Mouse (Mus musculus): Measurements from ENCODE around the gene Musk. TPM values are rescaled to one million over a fixed set of nuclear protein-coding genes. Genes with fewer than 3 reads are reported as not detected.
A peak's percentile ranks its signal among the peaks of the same experiment; 100 is the strongest.
"Not testable (repeated sequence)": the region's sequence is repeated elsewhere in the genome, so short reads cannot be mapped to it uniquely, and the experiment has no call there.

Gene Musk
- total RNA-seq (2021) (under 1 TPM; 0.32 to 0.83 TPM), polyA plus RNA-seq (2012; rRNA removed) (0.04 and 0.16 TPM in 2 replicates)
- long read RNA-seq = 0 reads

DNA sequence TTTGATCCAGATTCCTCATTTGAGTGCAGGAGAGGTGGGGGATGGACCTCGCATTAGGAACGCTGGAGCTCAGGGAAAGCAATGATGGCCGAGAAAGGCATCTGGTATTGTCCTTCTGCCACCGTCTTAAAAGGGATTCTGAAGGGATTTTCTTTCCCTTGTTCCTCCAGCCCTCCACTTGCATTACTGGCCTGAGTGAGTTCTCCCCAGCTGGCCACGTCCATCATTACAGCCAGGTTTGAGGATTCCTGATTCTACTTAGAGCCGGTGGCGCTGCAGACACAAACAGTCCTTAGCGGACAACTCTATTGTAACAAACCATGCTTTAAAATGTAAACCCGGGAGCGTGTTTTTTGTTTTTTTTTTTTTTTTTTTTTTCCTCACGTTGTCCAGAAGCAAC is at the start of gene Musk:
Gene Musk (plus strand): TSS at position 274 of the 400 bp plus-strand sequence.
- DNase-seq = no peak

DNA sequence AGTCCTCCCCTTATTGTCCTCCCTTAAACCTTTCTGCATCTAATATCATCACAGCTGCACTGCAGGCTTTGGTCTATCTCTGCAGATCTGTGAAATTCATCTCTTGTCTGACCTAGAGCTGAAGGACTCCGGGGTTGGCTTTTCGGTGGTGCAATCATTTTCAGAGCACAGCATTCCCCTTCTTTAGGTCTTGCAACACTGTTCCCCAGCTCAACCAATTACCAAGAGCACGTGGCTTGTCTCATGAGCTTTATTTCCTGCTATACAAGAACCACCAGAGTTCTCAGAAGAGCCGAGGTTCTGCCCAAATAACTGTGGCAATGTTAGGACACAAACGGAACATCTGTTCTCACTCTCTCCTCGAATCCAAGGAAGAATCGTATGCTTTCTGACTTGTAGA is 45.3 kb upstream of the Musk start:
- DNase-seq = peak; percentile 59

DNA sequence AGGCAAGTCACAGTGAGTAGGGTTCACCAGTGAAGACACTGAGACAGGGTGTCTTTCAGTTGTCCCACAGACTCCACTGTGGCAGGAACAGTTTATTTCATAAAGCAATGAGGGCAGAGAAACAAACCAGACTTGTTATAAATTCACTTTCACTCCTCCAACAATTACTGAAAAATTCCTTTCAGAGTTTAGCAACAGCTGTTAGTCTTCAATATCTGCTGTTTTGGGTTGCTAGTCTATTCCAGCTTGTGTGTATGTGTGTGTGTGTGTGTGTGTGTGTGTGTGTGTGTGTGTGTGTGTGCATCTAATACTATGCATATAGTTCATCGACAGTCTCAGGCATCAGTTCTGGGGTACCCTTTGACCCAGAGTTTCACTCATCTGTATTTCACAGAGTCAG is 40.2 kb upstream of the Musk start:
- no peak for DNase-seq

DNA sequence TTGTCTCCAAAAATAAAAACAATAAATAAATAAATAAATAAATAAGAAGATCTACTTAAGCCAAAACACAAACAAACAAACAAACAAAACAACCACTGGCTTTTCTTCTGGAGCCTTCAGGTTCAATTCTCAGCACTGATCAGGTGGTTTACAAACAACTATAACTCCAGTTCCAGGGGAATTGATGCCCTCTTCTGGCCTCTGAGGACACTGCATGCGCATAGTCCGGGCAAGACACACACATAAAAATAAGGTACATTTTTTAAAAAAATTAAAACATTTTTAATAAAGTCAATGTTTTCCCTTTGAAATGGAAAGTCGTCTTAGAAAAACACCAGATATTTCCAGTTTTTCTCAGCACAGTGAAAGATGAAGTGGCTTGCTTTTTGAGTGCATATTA is 33.4 kb upstream of the Musk start:
- no peak for DNase-seq

DNA sequence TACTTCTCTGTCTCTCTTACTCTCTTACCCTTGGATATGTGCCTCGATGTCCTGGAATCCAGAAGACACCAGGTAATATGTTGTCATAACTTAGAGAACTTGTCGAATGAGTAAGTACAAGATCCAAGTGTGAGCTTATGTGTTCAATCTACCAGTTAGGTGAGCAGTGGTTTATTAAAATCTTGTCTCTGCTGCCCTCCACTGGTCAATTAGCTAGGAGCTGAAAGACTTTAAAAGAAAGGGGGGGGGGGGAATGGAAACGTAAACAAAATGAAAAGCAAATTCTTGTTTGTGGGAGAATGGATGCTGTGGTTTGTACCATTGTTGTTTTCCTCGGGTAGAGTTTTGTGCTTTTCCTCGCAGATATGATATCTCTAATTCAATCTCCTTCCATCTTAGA is 32.4 kb upstream of the Musk start:
- DNase-seq = peak; percentile 25

DNA sequence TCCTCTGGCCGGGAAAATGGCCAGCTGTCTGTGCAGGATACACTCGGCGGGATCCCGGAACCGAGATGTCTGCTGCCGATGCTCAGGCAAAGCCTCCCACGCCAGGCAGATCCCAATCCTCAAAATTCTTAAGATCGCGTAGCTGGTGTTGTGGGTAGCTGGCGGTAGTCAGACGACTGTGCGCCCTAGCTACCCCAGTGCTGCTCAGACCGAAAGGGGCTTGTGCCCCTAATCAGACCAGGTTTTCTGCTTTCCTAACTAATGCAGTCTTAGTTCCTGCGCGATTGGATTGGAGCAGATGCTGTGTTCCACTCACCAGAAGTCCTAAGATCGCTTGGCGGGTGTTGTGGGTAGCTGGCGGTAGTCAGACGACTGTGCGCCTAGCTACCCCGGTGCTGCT is 25.0 kb upstream of the Musk start:
- not testable (repeated sequence) for DNase-seq

DNA sequence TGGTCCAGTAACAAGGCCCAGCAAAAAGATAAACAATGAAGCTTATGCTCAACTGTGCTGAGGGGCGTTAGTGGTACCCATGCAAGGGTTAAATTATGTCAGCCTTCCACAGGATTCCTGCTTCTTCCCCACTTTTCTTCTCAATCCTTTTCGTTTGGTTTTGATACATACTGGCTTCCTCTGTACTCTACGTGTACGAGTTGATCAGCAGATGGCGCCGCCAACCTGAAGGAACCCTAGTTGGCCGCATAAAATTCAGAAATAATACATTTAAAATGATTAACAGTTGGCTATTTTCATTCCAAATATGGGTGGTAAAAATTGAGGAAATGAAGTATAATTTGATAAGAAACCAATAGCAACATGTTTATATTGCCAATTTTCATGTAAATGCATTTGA is 19.5 kb upstream of the Musk start:
- DNase-seq = no peak

DNA sequence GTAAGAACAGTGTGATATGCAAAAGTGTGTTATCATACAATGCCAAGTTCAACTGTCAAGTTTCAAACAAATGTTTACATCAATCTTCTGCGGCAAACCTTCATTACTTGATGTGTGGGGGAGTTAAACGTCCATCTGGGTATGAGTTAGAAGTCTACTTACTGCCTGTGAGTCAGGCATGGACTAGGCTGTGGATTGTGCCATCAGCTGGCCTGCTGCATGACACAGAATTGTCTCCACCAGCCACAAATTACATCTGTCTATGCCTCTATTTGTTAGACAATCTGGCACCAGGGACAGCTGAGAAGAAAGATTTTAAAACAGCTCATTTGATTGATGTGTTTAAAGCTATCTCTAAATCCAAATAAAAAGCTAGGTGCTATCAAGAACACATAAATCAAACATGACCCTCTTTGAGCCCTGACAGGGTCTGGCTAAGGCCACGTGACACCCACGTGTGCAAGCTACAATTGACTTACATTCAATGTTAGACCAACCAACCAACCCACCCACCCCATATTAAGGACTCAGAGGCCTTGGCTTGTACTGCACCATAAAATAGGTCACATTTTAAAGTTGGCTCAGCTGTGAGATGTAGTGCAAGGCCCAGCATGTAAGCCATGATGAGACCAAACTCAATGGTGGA is 16.7 kb upstream of the Musk start:
- peak; percentile 45 for DNase-seq

DNA sequence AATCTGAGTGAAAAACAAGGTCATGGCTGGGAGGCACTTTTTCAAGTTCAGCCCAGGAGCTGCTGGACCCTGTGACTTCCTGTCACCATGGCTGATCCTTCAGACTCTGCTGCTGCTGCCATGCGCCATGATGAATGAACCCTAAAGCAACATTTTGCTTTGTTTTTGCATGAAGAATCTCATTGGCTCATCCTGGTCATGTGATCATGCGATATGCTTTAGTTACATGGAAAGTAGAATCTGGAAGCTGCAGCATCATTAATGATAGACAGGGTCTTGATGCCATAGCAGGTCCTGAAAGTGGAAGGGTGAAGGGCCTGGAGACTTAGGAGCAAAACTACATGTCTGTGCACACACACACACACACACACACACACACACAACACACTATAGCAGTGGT is 15.8 kb upstream of the Musk start:
- DNase-seq = no peak

DNA sequence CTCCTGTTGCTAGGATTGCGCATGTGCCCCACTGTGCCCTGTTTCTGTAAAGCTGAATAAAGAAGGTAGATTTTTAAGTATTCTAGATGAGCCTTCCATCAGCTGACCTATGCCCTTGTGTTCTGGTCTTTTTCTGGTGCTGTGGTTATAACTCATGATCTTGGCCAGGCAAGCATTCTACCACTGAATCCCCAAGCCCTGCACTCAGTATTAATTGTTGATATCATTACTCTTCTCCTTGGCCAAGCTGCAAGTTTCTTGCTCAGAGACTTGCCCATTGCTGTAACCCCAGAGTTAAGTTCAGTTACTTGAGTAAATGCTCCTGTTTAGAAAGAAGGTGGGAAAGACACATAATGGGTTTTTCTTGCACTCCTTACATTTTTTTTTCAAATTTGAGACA is 14.8 kb upstream of the Musk start:
- no peak for DNase-seq

DNA sequence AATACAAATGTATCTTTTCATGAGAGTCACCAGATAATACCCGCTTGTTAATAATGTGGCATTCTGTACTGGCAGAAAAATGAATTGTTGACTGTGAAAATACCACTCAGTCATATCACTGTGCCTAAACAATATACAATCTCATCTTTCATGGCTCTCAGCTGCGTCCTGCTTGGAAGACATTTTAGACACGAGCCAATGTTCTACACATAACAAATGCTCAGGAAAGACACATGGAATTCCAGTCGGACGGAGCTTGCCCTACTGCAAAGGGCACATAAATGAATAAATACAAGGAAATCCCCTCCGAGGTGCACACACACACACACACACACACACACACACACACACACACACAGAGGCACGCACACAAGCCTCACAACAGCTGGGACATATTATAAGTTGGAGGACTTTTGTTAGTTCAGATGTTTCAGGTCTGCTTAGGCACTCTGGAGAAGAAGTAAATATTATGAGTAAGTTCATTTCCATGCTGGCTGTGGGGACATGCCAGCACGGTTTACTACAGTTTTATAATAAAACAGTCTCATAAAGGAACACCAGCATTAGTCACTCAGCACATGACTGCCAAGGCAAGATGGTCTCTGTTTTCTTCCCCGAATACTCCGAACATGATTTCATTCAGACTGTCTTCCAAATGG is 14.1 kb upstream of the Musk start:
- DNase-seq = no peak

DNA sequence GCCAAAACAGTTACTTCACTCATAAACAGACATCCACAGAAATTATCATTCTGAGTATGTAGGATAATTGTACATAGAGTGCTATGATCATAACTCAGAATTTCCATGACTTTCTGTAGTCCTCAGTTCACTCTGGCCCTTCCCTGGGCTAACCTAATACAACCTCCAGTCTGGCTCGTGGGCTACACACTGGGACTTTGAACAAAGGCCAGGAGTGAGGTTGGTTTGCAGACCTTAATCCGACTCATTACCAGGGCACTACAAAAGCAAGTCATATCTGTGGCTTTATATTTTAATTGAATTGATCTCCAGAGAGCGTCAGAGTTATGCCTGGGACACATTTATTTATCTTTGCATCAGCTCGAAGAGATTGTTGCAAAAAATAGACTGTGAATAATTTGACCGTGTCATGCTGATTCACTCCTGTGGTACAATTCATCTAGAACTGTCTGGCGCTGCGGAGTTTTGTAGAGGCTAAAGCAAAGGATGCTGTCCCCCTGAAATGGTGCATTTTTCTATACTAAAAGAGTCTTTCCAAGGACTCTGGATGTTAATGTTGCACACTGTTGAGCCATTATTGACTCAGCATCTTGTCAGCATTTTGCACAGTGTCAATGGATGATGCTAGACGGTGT is 10.4 kb upstream of the Musk start:
- DNase-seq = no peak

DNA sequence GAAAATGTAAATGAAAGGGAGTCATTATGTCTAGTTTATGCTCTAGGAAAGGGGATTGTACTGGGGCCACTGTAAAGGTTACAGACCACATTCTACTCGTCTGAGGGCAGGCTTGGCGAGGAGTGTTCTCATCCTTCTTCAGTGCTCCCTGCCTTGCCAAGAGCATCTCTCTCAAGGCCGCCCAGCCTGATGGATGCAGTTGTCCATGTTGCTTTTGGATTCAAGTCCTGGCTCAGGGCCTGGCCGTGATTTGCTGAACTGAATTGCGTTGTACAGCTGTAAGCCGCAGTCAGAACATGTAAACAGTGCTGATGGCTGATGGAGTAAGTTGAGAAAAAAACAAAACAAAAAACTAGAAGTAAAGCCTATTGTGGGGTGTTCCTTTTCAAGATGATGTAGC is 7.4 kb upstream of the Musk start:
- peak; percentile 52 for DNase-seq

DNA sequence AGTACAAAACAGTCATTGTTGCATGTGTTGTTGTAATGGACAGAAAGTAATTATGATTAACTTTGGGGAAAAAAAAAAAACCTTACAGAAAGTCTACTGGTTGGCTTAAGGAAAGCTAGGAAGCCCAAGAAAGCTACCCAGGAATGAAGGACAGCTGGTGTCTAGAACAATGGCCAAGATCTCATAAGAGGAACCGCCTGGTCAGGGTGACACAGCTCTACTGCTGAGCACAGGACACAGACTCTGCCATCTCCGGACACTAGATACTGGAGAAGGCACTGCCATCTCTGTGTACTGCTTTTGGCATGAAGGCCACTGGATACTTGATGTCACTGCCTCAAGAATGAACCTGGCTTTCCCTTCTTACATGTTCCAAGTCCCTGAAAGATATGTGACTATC is 5.6 kb upstream of the Musk start:
- no peak for DNase-seq

DNA sequence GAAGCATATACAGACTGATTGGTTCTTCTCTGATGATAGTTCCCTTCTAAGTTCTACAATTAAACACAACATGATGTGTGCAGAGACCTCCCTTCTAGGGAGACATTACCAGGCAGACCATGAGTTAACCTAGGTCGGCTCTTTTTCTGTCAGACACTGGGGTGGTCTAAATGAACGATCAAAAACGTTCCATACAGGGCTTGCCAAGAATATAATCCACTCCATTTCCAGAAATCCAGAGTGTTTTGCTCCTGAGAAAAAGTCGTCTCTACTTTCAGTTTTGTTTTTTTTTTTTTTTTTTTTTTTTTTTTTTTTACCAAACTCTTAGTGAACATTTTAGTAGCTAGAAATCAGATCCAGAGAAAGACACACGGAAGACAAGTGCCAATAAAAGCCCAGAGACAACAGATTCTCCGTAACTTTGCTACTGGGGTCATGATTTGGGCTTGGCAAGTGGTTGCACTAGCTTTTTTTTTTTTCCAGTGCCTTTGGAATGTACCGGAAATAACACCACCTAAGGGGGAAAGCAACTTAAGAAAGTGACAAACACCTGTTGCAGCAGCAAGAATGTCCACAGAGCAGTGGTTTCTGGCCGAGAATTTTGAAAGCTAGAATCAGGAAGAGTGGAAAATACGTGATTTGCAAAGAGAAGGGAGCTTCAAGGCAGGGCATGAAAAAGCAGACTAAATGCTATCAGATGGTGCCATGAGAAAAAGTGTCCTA is 769 bp downstream of the Musk start:
- DNase-seq = no peak

DNA sequence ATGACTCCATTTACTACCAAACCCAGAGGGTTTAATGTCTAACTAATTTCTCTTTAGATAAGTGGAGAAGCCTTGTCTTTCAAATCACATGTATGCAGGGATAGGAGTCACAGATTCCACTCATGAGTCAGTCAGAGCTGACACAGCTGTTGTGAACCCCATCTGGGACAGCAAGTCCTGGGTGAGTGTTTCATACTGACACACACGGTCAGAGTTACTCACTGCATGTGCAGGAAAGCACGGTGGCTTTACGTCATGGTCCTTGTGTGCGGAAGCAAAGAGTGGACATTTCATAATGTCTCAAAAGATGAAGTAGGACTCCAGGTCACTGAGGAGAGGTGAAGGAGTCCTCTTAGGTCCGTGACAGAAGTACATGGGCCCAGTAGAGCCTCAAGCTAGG is 3.0 kb downstream of the Musk start:
- peak; percentile 7 for DNase-seq

DNA sequence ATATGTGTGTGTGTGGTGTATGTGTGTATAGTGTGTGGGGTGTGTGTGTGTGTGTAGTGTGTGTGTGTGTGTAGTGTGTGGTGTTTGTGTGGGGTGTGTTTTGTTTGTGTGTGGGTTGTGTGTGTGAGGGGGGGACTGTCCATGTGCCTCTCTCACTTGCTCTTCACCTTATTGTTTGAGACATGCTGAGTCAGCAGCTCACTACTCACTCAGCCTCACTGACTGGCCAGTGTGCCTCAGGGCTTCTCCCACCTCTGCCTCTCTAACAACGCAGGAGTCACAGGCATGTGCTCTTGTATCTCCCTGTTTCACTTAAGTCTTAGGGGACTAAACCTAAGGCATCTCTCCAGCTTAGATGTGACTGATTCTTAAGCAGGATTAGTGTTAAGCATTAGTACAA is 6.1 kb downstream of the Musk start:
- DNase-seq = no peak

DNA sequence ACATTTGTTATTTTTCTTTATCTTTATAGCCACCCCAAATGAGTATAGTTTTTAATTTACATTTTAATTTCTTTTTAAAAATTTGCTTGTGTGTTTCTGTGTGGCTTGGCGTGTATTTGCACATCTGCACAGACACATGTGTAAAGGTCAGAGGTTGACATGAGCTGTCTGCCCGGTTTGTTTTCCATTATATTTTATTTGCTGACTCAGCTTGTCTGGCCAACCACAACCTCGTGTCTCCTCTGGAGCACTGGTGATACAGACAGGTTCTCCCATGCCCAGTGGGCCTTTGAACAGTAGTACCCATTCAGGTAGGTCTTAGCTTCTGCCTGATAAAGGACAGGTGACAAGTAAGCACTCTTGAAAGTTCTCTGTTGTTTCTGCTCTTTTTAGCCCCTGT is 7.3 kb downstream of the Musk start:
- DNase-seq = no peak

DNA sequence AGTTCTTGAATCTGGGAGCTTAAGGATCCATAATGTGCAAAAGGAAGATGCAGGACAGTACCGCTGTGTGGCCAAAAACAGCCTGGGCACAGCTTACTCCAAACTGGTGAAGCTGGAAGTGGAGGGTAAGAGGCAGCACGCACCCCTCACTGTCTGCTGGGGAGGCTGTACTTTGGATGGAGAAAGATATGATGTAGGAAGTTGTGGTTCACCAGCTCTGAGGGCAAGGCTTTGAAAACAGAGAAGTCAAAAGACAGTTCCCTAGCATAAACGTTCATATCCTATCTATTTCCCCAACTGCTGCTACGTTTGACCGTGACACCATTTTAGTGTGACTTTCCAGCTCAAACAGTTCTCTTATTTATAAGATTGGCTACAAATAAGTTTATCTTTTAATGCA is 18.1 kb downstream of the Musk start:
- no peak for DNase-seq

DNA sequence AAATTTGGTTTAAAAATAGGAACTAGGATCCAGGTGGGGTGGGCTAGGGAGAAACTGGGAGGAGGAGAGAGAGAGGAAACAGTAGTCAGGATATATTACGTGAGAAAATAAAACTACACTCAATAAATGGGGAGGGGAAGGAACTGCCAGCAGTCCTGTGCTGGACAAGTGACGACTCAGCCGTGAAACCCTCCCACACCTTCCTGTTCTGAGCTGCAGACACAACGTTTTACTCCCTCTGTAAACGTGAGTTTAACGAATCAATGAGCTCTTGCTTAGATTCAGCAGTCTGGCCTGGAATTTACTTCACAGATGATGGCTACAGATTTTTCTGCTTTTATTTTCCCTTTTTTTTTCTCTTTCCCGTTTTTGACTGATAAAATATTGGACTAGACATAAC is 18.8 kb downstream of the Musk start:
- DNase-seq = no peak

DNA sequence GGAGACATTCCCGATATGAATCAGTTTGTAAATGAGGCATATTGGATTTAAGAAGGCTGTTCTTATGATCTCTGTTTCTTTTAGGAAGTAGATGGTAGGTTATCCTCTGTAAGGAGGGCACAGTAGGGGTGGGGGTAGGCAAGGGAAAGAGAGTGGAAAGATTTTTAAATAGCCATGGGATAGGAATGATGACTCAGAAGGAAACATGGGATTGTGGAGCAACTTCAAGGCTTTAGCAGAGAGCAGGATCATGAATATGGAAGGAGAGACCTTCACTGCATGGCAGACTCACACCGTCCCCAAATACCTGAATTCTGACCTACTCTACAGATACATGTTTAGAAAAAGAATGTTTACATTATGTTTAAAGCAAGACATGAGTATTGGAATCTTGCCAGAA is 21.7 kb downstream of the Musk start:
- DNase-seq = no peak

DNA sequence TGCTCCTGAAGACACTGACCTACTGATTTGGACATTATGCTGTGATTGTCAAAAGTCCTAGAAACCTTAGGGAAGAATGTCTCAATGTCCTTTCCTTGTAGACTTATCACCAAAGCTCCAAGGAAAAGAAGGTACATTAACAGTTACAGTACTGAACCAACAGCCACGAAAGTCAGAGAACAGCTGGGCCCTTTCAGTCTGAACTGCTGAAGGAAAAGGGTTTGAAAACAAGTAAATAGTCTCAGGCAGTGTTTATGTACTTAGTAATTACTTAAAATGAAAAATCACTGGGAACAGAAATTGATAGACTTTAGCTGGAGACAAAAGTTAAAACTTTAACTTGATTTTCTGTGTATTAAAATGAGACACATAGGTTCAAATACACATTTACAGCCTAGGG is 27.6 kb downstream of the Musk start:
- no peak for DNase-seq

DNA sequence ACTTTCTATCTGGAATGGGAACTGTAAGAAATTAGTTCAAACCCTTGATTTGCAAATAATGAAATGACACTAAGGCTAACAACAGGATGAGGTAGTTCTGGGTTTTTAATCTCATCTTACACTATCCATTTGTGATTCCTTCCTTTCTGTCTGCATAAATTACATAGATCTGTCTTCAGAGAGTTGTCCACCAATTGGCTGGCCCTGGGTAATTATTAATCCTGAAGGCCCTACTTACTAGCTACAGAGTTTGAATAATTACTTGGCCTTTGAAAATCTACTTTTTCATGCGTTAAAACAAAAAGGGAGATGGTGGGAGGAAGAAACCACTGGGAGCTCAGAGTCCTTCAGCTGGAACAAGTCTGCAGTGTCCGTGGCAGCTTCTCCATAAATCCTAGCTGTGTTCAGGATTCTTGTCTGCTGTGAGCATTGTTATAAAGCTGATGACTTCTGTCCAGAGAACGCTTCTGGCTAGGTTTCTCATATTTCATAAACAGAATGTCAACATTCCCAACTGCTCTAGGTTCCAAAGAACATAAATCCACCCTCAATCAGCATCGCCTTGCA is 29.3 kb downstream of the Musk start:
- no peak for DNase-seq
